Mouse (Mus musculus) liver, adult 2 months (tissue): ENCODE measurements at regions not wholly inside any gene's neighbourhood (a gene's known extent, or its start where the extent isn't known, plus 50 kb on each side); places are given as distances from the start of the nearest gene placed in this dataset.
"Not testable (repeated sequence)": the region's sequence is repeated elsewhere in the genome, so short reads cannot be mapped to it uniquely, and the experiment has no call there.

ENCODE experiments used
- DNase-seq: peaks from one replicate; pipeline ENCODE4 v3.0.0-alpha.2; 2011; ENCODE audit warnings: low read depth, low spot score; ENCODE audit errors: extremely low read depth
- H3K27ac ChIP-seq: fragments of 200-500 bp; replicated peaks from 2 replicates; pipeline ENCODE4 v1.5.1; 2012; ENCODE audit warnings: low read depth, mild to moderate bottlenecking, control low read depth, inconsistent platforms, low read length; ENCODE audit not compliant: insufficient read depth
- H3K27me3 ChIP-seq: fragments of 200-500 bp; 2 replicates; pipeline ENCODE4 v1.6.1; 2012; ENCODE audit warnings: mild to moderate bottlenecking, moderate library complexity, low read length, inconsistent platforms; ENCODE audit not compliant: control insufficient read depth, insufficient read depth
- H3K36me3 ChIP-seq: fragments of 200-500 bp; 2 replicates; pipeline ENCODE4 v1.6.1; 2012; ENCODE audit warnings: low read length, inconsistent platforms; ENCODE audit not compliant: control insufficient read depth, insufficient read depth
- H3K4me1 ChIP-seq: fragments of 200-500 bp; 2 replicates; pipeline ENCODE4 v1.6.1; 2011; ENCODE audit warnings: low read length; ENCODE audit not compliant: control insufficient read depth, insufficient read depth
- H3K4me3 ChIP-seq: fragments of 200-500 bp; 2 replicates; pipeline ENCODE4 v1.5.1; 2011; ENCODE audit warnings: low read depth, mild to moderate bottlenecking, control low read depth, low read length, moderate library complexity; ENCODE audit not compliant: insufficient read depth
- H3K79me2 ChIP-seq: fragments of 200-500 bp; 2 replicates; pipeline ENCODE4 v1.6.1; 2012; ENCODE audit warnings: inconsistent platforms, mild to moderate bottlenecking, low read length, moderate library complexity; ENCODE audit not compliant: control insufficient read depth, insufficient read depth
- H3K9ac ChIP-seq: fragments of 200-500 bp; 2 replicates; pipeline ENCODE4 v1.6.1; 2012; ENCODE audit warnings: low read depth, mild to moderate bottlenecking, control low read depth, inconsistent platforms, low read length
- CTCF ChIP-seq: fragments of 200-500 bp; IDR thresholded peaks from 2 replicates; pipeline ENCODE4 v1.5.1; 2011; ENCODE audit warnings: low read depth, low read length, control low read depth
- POLR2A ChIP-seq: fragments of 200-500 bp; IDR thresholded peaks from 2 replicates; pipeline ENCODE4 v1.6.1; 2011; ENCODE audit warnings: low read length, control low read depth; ENCODE audit not compliant: insufficient read depth; ENCODE audit errors: extremely low read depth
- WGBS: fragments of 180-500 bp; shearing (Covaris S2); methylation state at CpG from one replicate; pipeline ENCODE4 v1.1.7; 2018; 5-methylcytosine and 5-hydroxymethylcytosine counted together

GRCm38 (mm10) chr3:46771805-46772204, 323.8 kb upstream of the Pabpc4l start:
- H3K9ac ChIP-seq = no peak overlapping the region
- H3K36me3 ChIP-seq = no peaks in the 10 kb centered on the region
- no peaks in the 10 kb centered on the region for H3K79me2 ChIP-seq
- TF ChIP-seq CTCF (no peak), POLR2A (no peak)
- peak; percentile 75 for DNase-seq
- no peak overlapping the region for H3K4me3 ChIP-seq
- no peak overlapping the region for H3K27ac ChIP-seq
- no peaks in the 10 kb centered on the region for H3K27me3 ChIP-seq
- no peaks in the 10 kb centered on the region for H3K4me1 ChIP-seq

- 48% methylated on average over 1 of the region's 1 CpGs for WGBS
- no peak overlapping the region for H3K27ac ChIP-seq
- H3K36me3 ChIP-seq = no peaks in the 10 kb centered on the region
- DNase-seq = no peak
- H3K4me1 ChIP-seq = no peaks in the 10 kb centered on the region
- no peaks in the 10 kb centered on the region for H3K27me3 ChIP-seq
- H3K79me2 ChIP-seq = no peaks in the 10 kb centered on the region
- TF ChIP-seq POLR2A (no peak), CTCF (no peak)
- H3K9ac ChIP-seq = no peak overlapping the region
- no peak overlapping the region for H3K4me3 ChIP-seq
These were observed 316.9 kb upstream of the Pabpc4l start for GRCm38 (mm10) chr3:46764939-46765338.

- no peaks in the 10 kb centered on the region for H3K79me2 ChIP-seq
- no peak overlapping the region for H3K9ac ChIP-seq
- H3K27ac ChIP-seq = no peak overlapping the region
- no peaks in the 10 kb centered on the region for H3K27me3 ChIP-seq
- H3K36me3 ChIP-seq = no peaks in the 10 kb centered on the region
- DNase-seq = no peak
- no peak overlapping the region for H3K4me3 ChIP-seq
- 75% methylated on average over 4 of the region's 4 CpGs for WGBS
- H3K4me1 ChIP-seq = no peaks in the 10 kb centered on the region
- TF ChIP-seq POLR2A (no peak), CTCF (no peak)
These were observed 310.5 kb upstream of the Pabpc4l start for GRCm38 (mm10) chr3:46758500-46758899.

- Histone ChIP-seq H3K27me3 (no peaks in the 10 kb centered on the region), H3K36me3 (no peaks in the 10 kb centered on the region), H3K27ac (no peak overlapping the region), H3K4me3 (no peak overlapping the region), H3K9ac (no peak overlapping the region), H3K4me1 (no peaks in the 10 kb centered on the region), H3K79me2 (no peaks in the 10 kb centered on the region)
- WGBS = 77% methylated on average over 4 of the region's 4 CpGs
- DNase-seq = no peak
- TF ChIP-seq POLR2A = no peak
- TF ChIP-seq CTCF = no peak
These were observed 279.7 kb upstream of the Pabpc4l start for GRCm38 (mm10) chr3:46727679-46728078.

- DNase-seq = peak; percentile 7
- TF ChIP-seq CTCF (no peak), POLR2A (no peak)
- H3K9ac ChIP-seq = no peak overlapping the region
- no peak overlapping the region for H3K4me3 ChIP-seq
- WGBS = 49% methylated on average over 1 of the region's 1 CpGs
- no peaks in the 10 kb centered on the region for H3K27me3 ChIP-seq
- H3K36me3 ChIP-seq = no peaks in the 10 kb centered on the region
- H3K4me1 ChIP-seq = no peaks in the 10 kb centered on the region
- H3K27ac ChIP-seq = no peak overlapping the region
- no peaks in the 10 kb centered on the region for H3K79me2 ChIP-seq
These were observed 253.6 kb upstream of the Pabpc4l start for GRCm38 (mm10) chr3:46701649-46702048.

GRCm38 (mm10) chr3:46687680-46688420, 239.8 kb upstream of the Pabpc4l start:
- DNase-seq = not testable (repeated sequence)
- WGBS = 74% methylated on average over 6 of the region's 7 CpGs

More at GRCm38 (mm10) chr3:46687680-46688420, 239.8 kb upstream of the Pabpc4l start:
- H3K27ac ChIP-seq, H3K79me2 ChIP-seq, H3K4me3 ChIP-seq, H3K4me1 ChIP-seq, H3K9ac ChIP-seq, H3K27me3 ChIP-seq, H3K36me3 ChIP-seq: not testable (repeated sequence)
